In the genomic region with DNA sequence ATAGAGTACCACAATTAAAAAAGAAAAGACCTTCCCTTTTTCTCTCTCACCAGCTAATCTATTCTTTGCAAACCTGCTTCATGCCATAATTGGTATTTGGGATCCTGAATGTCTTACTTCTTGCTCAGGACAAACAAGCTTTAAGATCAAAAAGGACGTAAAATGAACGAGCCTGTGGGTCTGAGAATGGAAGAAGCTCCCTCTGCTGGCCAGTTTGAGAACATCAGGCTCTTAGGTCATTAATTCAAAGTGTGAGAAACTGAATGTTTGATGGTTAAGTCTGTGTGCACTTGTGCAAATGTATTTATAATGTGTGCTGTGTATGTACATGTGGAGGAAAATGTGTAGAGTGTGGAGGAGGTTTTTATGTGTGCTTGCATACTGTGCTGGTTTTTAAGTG, we compare ENCODE assay signal across 10 mouse cellular contexts. TPM values are rescaled to one million over a fixed set of nuclear protein-coding genes. Genes with fewer than 3 reads are reported as not detected.
DNase-seq lines count a peak whose midpoint lies in the region; ATAC-seq lines count a peak whose summit lies in the region.
"Had no signal": no experiment of that assay in that cellular context is flagged by ENCODE, and none has a peak within 500 bp of the region (broad histone marks: within the 10 kb centered on the region; RNA-seq: fewer than 3 reads in every experiment).

No protein-coding gene starts in this region.

- H3K27me3 ChIP-seq in hindbrain, embryonic 10.5 days (ENCODE audit: insufficient read depth, poor library complexity, severe bottlenecking): no peaks in the 10 kb centered on the region
- H3K27me3 ChIP-seq in hindbrain, embryonic 12.5 days: no peaks in the 10 kb centered on the region
- H3K27me3 ChIP-seq in forebrain, embryonic 16.5 days (replicated peaks; ENCODE audit: control insufficient read depth, insufficient read depth, low read length): no peaks in the 10 kb centered on the region

- no peak overlapping the region for H3K9ac ChIP-seq in hindbrain, embryonic 12.5 days
- no peak overlapping the region for H3K9ac ChIP-seq in forebrain, embryonic 16.5 days (replicated peaks; ENCODE audit: low read depth, low read length)

- H3K36me3 ChIP-seq in hindbrain, embryonic 10.5 days: no peaks in the 10 kb centered on the region
- no peaks in the 10 kb centered on the region for H3K36me3 ChIP-seq in hindbrain, embryonic 12.5 days
- H3K36me3 ChIP-seq in forebrain, embryonic 16.5 days (ENCODE audit: control insufficient read depth, insufficient read depth): no peaks in the 10 kb centered on the region

- no peak overlapping the region for H3K27ac ChIP-seq in hindbrain, embryonic 10.5 days
- no peak overlapping the region for H3K27ac ChIP-seq in hindbrain, embryonic 12.5 days
- no peak overlapping the region for H3K27ac ChIP-seq in forebrain, embryonic 16.5 days (ENCODE audit: low read length)

- 31% methylated on average over 2 of the region's 2 CpGs for WGBS in hindbrain, embryonic 10.5 days
- WGBS in hindbrain, embryonic 12.5 days: 47% methylated on average over 2 of the region's 2 CpGs
- WGBS in forebrain, embryonic 16.5 days: 14% methylated on average over 2 of the region's 2 CpGs

- no peak overlapping the region for H3K4me2 ChIP-seq in hindbrain, embryonic 12.5 days (replicated peaks)
- no peak overlapping the region for H3K4me2 ChIP-seq in forebrain, embryonic 16.5 days (ENCODE audit: low read length)

- H3K4me3 ChIP-seq in hindbrain, embryonic 10.5 days: no peak overlapping the region
- no peak overlapping the region for H3K4me3 ChIP-seq in hindbrain, embryonic 12.5 days
- H3K4me3 ChIP-seq in forebrain, embryonic 16.5 days (replicated peaks; ENCODE audit: low read length): no peak overlapping the region
- H3K4me3 ChIP-seq: erythroblast, embryonic 14.5 days had no signal

- DNase-seq in hindbrain, embryonic 10.5 days (ENCODE audit: low spot score): peak; percentile 24
- DNase-seq in CD4-positive helper T cell, adult 2 months (ENCODE audit: low read depth, low spot score): peak; percentile 64
- peak; percentile 75 for DNase-seq in R1 (ENCODE audit: low read depth, low spot score)
- DNase-seq in embryo, embryonic 11.5 days (ENCODE audit: low read depth, low spot score): peak; percentile 35
- DNase-seq in layer of hippocampus, postnatal 14 days (ENCODE audit: low spot score in 2 of 2): peak; percentile 19 to 37

- ATAC-seq in hindbrain, embryonic 12.5 days (ENCODE audit: low FRiP score): no peak
- ATAC-seq in neutrophil, adult 5-6 weeks (ENCODE audit: extremely low read depth, insufficient number of reproducible peaks, low FRiP score, poor library complexity, severe bottlenecking): peak; percentile 48; the same call in 1 of the 2 replicates
- no peak for ATAC-seq in forebrain, embryonic 16.5 days

- peaks cover 19% of the 10 kb centered on the region for H3K4me1 ChIP-seq in hindbrain, embryonic 10.5 days (replicated peaks)
- peaks cover 3% of the 10 kb centered on the region for H3K4me1 ChIP-seq in hindbrain, embryonic 12.5 days
- no peaks in the 10 kb centered on the region for H3K4me1 ChIP-seq in forebrain, embryonic 16.5 days (replicated peaks; ENCODE audit: control insufficient read depth, insufficient read depth, low read length)

- no peaks in the 10 kb centered on the region for H3K9me3 ChIP-seq in hindbrain, embryonic 10.5 days
- no peaks in the 10 kb centered on the region for H3K9me3 ChIP-seq in hindbrain, embryonic 12.5 days (replicated peaks)
- H3K9me3 ChIP-seq in forebrain, embryonic 16.5 days (ENCODE audit: control insufficient read depth, low read length): no peaks in the 10 kb centered on the region

RNA-seq across cellular contexts. Expression of a gene that starts 5.0 kb away (rescaled TPM):
- 2.3 and 3.8 TPM in 2 replicates for polyA plus RNA-seq in hindbrain, embryonic 10.5 days (2016; fragmentation: Nextera tagmentation; extraction: Ambion mirVana)
- 0.53 and 0.99 TPM in 2 replicates for polyA plus RNA-seq in hindbrain, embryonic 12.5 days (2016; fragmentation: Nextera tagmentation; extraction: Ambion mirVana)
- 10 to 100 TPM; 10.9 to 12.8 TPM for total RNA-seq in layer of hippocampus, postnatal 14 days (2021)
- not detected in 2 replicates for total RNA-seq in neutrophil, adult 5-6 weeks (2017)
- polyA plus RNA-seq in forebrain, embryonic 16.5 days (2015; fragmentation: Nextera tagmentation; extraction: Ambion mirVana): 1.7 and 2.2 TPM in 2 replicates
- polyA plus RNA-seq: erythroblast, embryonic 14.5 days; lung, embryonic 16.5 days had no signal

RNA-seq across cellular contexts. Expression of a gene that starts 21.7 kb away (rescaled TPM):
- polyA plus RNA-seq in hindbrain, embryonic 10.5 days (2016; fragmentation: Nextera tagmentation; extraction: Ambion mirVana): not detected in 2 replicates
- not detected in 2 replicates for polyA plus RNA-seq in hindbrain, embryonic 12.5 days (2016; fragmentation: Nextera tagmentation; extraction: Ambion mirVana)
- not detected for total RNA-seq in layer of hippocampus, postnatal 14 days (2021)
- not detected in 2 replicates for total RNA-seq in neutrophil, adult 5-6 weeks (2017)
- not detected in 2 replicates for polyA plus RNA-seq in forebrain, embryonic 16.5 days (2015; fragmentation: Nextera tagmentation; extraction: Ambion mirVana)
- polyA plus RNA-seq: erythroblast, embryonic 14.5 days had no signal

RNA-seq across cellular contexts. Expression of a gene that starts 59.3 kb away (rescaled TPM):
- not detected in 2 replicates for polyA plus RNA-seq in hindbrain, embryonic 10.5 days (2016; fragmentation: Nextera tagmentation; extraction: Ambion mirVana)
- polyA plus RNA-seq in hindbrain, embryonic 12.5 days (2016; fragmentation: Nextera tagmentation; extraction: Ambion mirVana): not detected in 2 replicates
- not detected for total RNA-seq in layer of hippocampus, postnatal 14 days (2021)
- 0.12 TPM in 1 of 2 replicates, not detected in the other for total RNA-seq in neutrophil, adult 5-6 weeks (2017)
- not detected in 2 replicates for polyA plus RNA-seq in forebrain, embryonic 16.5 days (2015; fragmentation: Nextera tagmentation; extraction: Ambion mirVana)
- polyA plus RNA-seq: erythroblast, embryonic 14.5 days; lung, embryonic 16.5 days had no signal

Comparison
In these comparisons a context has a peak if more than half of its experiments do, and no peak if none do; other contexts are left out.
1. DNase-seq: peak in every context shown above with its lines; median percentile 75 in R1; 64 in CD4-positive helper T cell, adult 2 months; 35 in embryo, embryonic 11.5 days; 28 in layer of hippocampus, postnatal 14 days; 24 in hindbrain, embryonic 10.5 days.